Mouse (Mus musculus): ENCODE results near the gene Frmd4a.
"Not testable (repeated sequence)": the region's sequence is repeated elsewhere in the genome, so short reads cannot be mapped to it uniquely, and the experiment has no call there.

Frmd4a gene

DNA sequence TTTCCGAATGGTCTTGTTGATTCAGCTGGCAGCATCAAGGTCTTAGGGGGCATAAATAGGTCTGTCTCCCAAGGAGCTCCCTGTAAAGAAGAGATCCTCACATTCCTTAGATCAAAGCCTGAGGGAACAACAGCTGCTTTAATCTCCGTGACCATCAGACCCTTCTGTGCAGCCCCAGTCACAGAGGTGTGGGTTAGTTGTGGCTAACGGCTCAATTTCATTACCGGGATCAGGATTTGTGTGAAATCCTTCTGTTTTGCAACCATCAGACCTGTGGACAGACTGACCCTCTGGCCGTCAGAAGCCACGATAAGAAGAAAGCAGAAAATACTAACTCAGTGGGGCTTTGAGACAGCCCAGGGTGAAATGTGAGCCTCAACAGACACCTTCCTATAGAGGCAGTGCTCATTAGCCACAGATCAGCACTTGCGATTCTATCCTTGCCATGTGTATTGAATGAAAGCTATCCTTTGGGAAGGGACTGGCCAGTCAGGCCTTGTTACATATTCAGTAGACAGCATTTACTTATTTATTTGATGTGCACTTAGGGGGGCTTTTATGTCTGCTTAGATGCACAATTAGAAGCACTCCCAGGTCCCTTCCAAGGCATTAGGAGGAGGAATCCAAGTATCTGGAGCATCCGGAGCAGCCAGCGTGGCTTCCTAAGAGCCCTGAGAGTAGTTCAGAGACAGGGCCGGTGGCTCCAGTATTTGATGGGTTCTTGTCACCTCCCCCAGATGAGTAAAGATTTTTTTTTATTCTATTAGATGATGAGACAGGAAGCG lies 524.5 kb downstream of the Frmd4a start:
- in situ Hi-C loops (cut with MboI; ENCODE audit: unreplicated experiment in 2 of 2) = no loop called here

GRCm38 (mm10) chr2:4542629-4543416 lies 525.3 kb downstream of the Frmd4a start:
- in situ Hi-C loops (cut with MboI; ENCODE audit: unreplicated experiment in 2 of 2) = no loop called here

GRCm38 (mm10) chr2:4543417-4543775 lies 525.9 kb downstream of the Frmd4a start:
- in situ Hi-C loops (cut with MboI; ENCODE audit: unreplicated experiment in 2 of 2) = no loop called here

DNA sequence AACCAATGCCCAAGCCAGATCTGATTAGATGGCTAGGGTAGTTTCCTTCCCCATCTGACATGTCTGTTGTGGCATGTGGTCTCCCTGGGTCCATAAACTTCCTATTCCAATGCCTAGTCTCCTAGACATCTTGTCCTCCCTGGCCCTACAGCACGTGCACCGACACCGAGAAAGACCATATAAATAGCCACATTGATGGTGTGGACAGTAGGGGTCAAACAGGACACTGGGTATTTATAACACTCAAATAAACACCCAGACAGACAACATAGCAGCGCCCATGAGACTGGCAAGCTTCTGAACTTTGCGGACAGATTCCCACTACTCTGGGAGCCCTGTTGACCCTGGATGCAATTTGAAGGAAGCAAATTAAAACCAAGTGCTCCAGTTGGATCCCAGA lies 526.8 kb downstream of the Frmd4a start:
- in situ Hi-C loops (cut with MboI; ENCODE audit: unreplicated experiment in 2 of 2) = no loop called here

GRCm38 (mm10) chr2:4545261-4545660 lies 527.7 kb downstream of the Frmd4a start:
- in situ Hi-C loops (cut with MboI; ENCODE audit: unreplicated experiment in 2 of 2) = no loop called here

DNA sequence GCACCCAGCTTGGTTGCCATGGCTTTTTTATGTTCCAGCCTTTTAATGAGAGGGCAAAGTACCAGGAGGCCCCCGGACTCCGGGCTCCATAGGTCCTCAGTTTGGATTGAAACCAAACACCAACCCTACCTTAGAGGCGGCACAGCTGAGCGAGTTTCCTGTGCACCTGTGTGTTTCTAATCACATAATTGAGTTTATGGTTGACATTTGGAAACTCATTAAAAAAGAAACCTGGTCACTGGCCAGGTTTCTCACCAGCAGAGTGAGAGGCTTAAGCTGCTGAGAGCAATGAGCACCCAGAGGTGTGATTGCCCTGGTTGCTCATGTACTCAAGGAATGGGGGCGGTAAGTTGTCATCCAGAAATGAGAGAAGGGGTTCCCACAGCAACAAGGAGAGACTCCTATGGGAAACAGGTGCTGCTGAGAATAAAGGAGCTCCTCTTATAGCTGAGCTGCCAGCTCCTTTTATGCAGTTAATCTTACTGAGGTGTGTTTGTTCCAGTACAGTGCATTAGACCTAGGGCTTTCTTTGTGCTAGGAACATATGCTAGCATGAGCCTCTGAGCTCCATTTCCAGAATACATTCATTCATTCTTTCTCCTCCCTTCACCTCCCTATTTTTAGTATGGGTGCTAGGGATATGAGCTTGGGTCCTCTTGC lies 529.6 kb downstream of the Frmd4a start:
- in situ Hi-C loops (cut with MboI; ENCODE audit: unreplicated experiment in 2 of 2) = no loop called here

GRCm38 (mm10) chr2:4549271-4549670 lies 531.8 kb downstream of the Frmd4a start:
- in situ Hi-C loops (cut with MboI; ENCODE audit: unreplicated experiment in 2 of 2) = no loop called here

GRCm38 (mm10) chr2:4550017-4550763 lies 532.7 kb downstream of the Frmd4a start:
- in situ Hi-C loops (cut with MboI; ENCODE audit: unreplicated experiment in 2 of 2) = no loop called here

DNA sequence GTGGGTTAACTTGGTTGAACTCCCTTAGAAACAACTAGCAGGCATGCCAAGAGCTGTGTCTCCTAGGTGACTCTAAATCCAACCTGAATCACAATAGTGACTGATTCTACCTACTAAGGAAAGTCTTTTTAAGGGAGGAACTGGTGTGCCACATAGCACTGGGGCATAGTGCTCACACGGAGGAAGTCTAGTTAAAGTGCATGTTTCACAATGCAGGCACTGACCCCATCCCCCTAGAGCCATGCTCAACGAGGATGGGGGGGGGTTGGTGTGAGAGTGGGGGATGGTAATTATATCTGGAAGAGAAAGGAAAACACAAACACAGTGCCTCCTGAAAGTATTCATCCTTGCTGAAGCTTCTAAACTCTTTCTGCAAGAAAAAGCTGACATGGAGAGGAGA lies 533.9 kb downstream of the Frmd4a start:
- in situ Hi-C loops (cut with MboI; ENCODE audit: unreplicated experiment in 2 of 2) = no loop called here

GRCm38 (mm10) chr2:4551866-4552265 lies 534.3 kb downstream of the Frmd4a start:
- in situ Hi-C loops (cut with MboI; ENCODE audit: unreplicated experiment in 2 of 2) = no loop called here

DNA sequence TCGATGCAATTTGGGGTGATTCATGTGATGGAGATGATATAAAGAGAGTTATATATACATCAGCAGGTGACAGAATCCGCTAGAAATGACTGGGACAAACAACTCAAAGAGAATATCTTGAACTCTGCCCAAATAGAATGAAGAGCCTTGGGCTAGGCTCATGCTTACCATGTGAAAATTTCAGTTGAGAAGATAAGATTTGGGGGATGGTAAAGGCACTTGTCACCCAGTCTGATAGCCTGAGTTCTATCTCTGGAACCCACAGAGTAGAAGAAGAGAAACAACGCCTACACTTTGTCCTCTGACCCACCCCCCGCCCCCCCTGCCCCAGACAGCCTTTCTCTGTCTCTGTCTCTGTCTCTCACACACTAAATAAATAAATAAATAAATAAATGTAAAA lies 535.0 kb downstream of the Frmd4a start:
- in situ Hi-C loops (cut with MboI; ENCODE audit: unreplicated experiment in 2 of 2) = no loop called here

DNA sequence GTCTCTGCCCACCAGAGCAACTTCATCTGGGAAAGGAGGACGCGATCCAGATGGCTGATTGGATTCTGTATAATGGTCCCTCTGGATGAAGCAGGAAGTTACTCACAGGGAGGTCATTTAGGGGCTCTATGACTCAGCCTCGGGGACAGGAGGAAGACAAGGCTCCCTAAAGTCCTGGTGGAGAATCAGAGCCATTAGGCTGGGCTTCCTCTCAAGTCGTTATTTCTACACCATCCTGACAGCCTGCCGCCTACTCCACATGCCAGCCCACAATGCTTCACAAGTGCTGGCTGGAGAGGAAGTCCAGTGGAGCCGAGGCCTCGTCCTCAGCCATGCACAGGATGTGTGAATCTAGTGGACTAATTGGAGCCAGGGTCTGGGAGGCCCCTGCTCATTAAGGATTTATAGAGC lies 537.7 kb downstream of the Frmd4a start:
- in situ Hi-C loops (cut with MboI; ENCODE audit: unreplicated experiment in 2 of 2) = no loop called here

DNA sequence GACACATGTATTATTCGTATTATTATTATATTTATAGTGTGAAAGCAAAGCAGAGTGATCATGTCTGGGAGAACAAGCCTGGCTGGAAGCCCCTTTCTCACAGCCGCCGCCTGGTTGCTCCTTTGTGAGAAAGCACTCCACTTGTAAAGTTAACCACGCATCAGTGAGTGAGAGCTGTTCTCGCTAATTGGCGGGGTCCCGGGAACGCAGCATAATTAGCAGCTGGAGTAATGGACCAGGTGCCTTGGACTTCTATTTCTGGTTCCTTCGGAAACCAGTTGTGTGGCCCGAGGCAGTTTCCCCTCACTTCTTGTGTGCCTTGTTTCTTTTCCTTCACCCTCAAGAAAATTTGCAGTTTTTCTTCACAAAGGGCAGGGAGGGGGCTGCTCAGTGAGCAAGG lies 538.7 kb downstream of the Frmd4a start:
- in situ Hi-C loops (cut with MboI; ENCODE audit: unreplicated experiment in 2 of 2) = no loop called here

GRCm38 (mm10) chr2:4557028-4557427 lies 539.5 kb downstream of the Frmd4a start:
- in situ Hi-C loops (cut with MboI; ENCODE audit: unreplicated experiment in 2 of 2) = no loop called here

GRCm38 (mm10) chr2:4557466-4557865 lies 539.9 kb downstream of the Frmd4a start:
- in situ Hi-C loops (cut with MboI; ENCODE audit: unreplicated experiment in 2 of 2) = no loop called here

GRCm38 (mm10) chr2:4558651-4559203 lies 541.2 kb downstream of the Frmd4a start:
- in situ Hi-C loops (cut with MboI; ENCODE audit: unreplicated experiment in 2 of 2) = no loop called here

GRCm38 (mm10) chr2:4559211-4559882 lies 541.8 kb downstream of the Frmd4a start:
- in situ Hi-C loops (cut with MboI; ENCODE audit: unreplicated experiment in 2 of 2) = no loop called here

DNA sequence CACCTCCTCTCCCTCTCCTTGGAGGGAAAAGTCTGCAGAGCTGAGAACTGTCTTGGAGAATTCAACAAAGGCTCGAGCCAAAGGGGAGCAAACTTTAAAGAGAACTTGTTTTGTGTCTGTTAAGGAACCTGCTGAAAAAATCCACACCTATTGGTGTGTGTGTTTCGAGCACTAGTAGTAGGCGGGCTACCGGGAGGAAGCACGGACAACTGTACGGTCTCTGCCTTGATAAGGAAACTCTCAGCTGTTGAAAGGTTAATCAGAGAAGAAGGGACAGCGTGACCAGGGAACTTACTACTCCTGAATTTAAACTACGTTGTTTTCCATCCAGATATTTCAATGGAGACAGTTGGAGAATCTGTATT lies 542.3 kb downstream of the Frmd4a start:
- in situ Hi-C loops (cut with MboI; ENCODE audit: unreplicated experiment in 2 of 2) = no loop called here

DNA sequence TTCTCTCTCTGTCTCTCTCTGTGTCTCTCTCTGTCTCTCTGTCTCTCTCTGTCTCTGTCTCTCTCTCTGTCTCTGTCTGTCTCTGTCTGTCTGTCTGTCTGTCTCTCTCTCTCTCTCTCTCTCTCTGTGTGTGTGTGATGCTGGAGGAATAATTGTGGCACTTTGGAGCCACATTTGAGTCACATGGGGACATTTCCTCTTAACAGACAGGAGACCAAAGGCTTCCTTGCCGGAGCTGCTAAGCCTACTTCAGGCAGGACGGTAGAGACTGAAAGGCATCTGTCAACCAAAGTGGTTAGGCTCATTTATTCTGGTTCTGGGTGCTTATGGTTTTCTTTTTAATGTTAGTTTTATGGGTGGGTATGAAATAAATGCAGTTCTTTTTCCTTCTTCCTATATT lies 543.0 kb downstream of the Frmd4a start:
- in situ Hi-C loops (cut with MboI; ENCODE audit: unreplicated experiment in 2 of 2) = not testable (repeated sequence)

- in situ Hi-C loops (cut with MboI; ENCODE audit: unreplicated experiment in 2 of 2) = no loop called here
Measured at GRCm38 (mm10) chr2:4561196-4561595, 543.7 kb downstream of the Frmd4a start.

All from v-Abl transformed pro-B cells (cell line).